Mouse (Mus musculus) bone marrow macrophage, adult 2 months (primary cell): ENCODE results near the gene Hk3.

Experiments used
- CTCF ChIP-seq: IDR thresholded peaks from 2 replicates; pipeline ENCODE4 v1.5.1; 2012; ENCODE audit warnings: low read depth, mild to moderate bottlenecking, low read length, moderate library complexity
- POLR2A ChIP-seq: IDR thresholded peaks from 2 replicates; pipeline ENCODE4 v1.6.1; 2012; ENCODE audit warnings: mild to moderate bottlenecking, low read depth, low read length, borderline replicate concordance

GRCm38 (mm10) chr13:54992215-54992614 is 29.0 kb downstream of the Hk3 start:
- TF ChIP-seq CTCF: no peak
- no peak for TF ChIP-seq POLR2A
